Mouse (Mus musculus) heart, embryonic 14.5 days (tissue): ENCODE measurements around the gene Slc47a2. TPM values are rescaled to one million over a fixed set of nuclear protein-coding genes. Genes with fewer than 3 reads are reported as not detected.
"Not testable (repeated sequence)": the region's sequence is repeated elsewhere in the genome, so short reads cannot be mapped to it uniquely, and the experiment has no call there.

Experiments used
- ATAC-seq: fragments of 200-750 bp; cut with Nextera tagmentation; 2 replicates; pipeline ENCODE4 v1.8.0; 2017; ENCODE audit warnings: low read depth, moderate TSS enrichment; ENCODE audit not compliant: insufficient number of reproducible peaks, insufficient read depth, low FRiP score
- H3K27ac ChIP-seq, 2 experiments: fragments of 200-500 bp in 1 of 2; fragments of 300-500 bp in 1 of 2; sonication (generic) in 1 of 2; replicated peaks in 1 of 2; 2 replicates each; pipeline ENCODE4 v1.5.1; 2012 to 2014; ENCODE audit warnings: low read depth in 2 of 2, low read length in 2 of 2, control low read depth in 1 of 2, mild to moderate bottlenecking in 1 of 2, mixed read lengths in 1 of 2; ENCODE audit not compliant: control insufficient read depth in 1 of 2, insufficient read depth in 1 of 2
- H3K27me3 ChIP-seq: fragments of 300-500 bp; sonication (generic); 2 replicates; pipeline ENCODE4 v1.6.1; 2014; ENCODE audit warnings: mild to moderate bottlenecking, low read length, control low read depth; ENCODE audit not compliant: control insufficient read depth, insufficient read depth
- H3K36me3 ChIP-seq: fragments of 300-500 bp; sonication (generic); 2 replicates; pipeline ENCODE4 v1.6.1; 2014; ENCODE audit warnings: mild to moderate bottlenecking, control low read depth, low read length, mixed read lengths; ENCODE audit not compliant: control insufficient read depth, insufficient read depth
- H3K4me1 ChIP-seq, 2 experiments: fragments of 200-500 bp in 1 of 2; fragments of 300-500 bp in 1 of 2; sonication (generic) in 1 of 2; 2 replicates each; pipeline ENCODE4 v1.6.1; 2012 to 2014; ENCODE audit warnings: low read length in 2 of 2, control low read depth in 1 of 2, mixed read lengths in 1 of 2; ENCODE audit not compliant: control insufficient read depth in 2 of 2, insufficient read depth in 2 of 2
- H3K4me2 ChIP-seq: fragments of 300-500 bp; sonication (generic); 2 replicates; pipeline ENCODE4 v1.6.1; 2014; ENCODE audit warnings: mild to moderate bottlenecking, low read length
- H3K4me3 ChIP-seq, 2 experiments: fragments of 200-500 bp in 1 of 2; fragments of 300-500 bp in 1 of 2; sonication (generic) in 1 of 2; 2 replicates each; pipeline ENCODE4 v1.5.1; 2012 to 2014; ENCODE audit warnings: low read length in 2 of 2, mild to moderate bottlenecking in 2 of 2, control low read depth in 1 of 2, low read depth in 1 of 2, moderate library complexity in 1 of 2; ENCODE audit not compliant: control insufficient read depth in 1 of 2, insufficient read depth in 1 of 2
- H3K9ac ChIP-seq: fragments of 300-500 bp; sonication (generic); 2 replicates; pipeline ENCODE4 v1.6.1; 2014; ENCODE audit warnings: mild to moderate bottlenecking, low read length
- H3K9me3 ChIP-seq: fragments of 300-500 bp; sonication (generic); 2 replicates; pipeline ENCODE4 v1.6.1; 2016; ENCODE audit warnings: low read length, control low read depth; ENCODE audit not compliant: control insufficient read depth
- WGBS: fragments of 180-500 bp; shearing (Covaris S2); extraction: QIAGEN DNeasy Blood & Tissue Kit; methylation state at CpG from one replicate; pipeline ENCODE4 v1.1.7; 2014; 5-methylcytosine and 5-hydroxymethylcytosine counted together
- polyA plus RNA-seq: library from polyadenylated mRNA; unstranded; fragments of >200 nt; fragmentation: Nextera tagmentation; extraction: Ambion mirVana; gene quantifications from 2 replicates; pipeline ENCODE4 v1.2.1, GENCODE M21; 2014

Slc47a2 gene
- polyA plus RNA-seq, 1 experiment from 2014 or later = 0.35 TPM

DNA sequence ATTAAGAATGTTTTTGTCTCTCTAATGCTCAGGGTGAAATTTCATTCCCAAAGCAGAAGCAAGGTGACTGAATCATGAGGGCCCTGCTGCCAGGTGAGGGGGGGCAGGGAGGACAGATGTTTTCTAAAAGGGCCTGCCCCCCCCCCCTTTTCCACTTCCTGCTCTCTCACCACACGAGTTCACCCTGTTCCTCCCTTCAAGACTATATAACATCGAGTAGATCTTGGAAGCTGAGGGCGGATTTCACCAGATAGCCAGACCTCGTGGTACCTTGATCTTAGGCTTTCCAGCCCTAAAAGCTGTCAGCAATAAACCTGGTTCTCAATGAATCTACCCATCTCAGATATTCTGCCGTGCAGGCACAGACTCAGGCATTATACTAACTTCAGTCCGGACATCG is 32.3 kb downstream of the Slc47a2 start:
- peaks cover 5% of the 10 kb centered on the region; the same call in 1 of the 2 replicates for H3K9me3 ChIP-seq
- no peak overlapping the region for H3K27ac ChIP-seq
- H3K27me3 ChIP-seq = no peaks in the 10 kb centered on the region
- ATAC-seq = no peak
- WGBS = 70% methylated on average over 7 of the region's 7 CpGs
- H3K4me3 ChIP-seq = no peak overlapping the region
- no peak overlapping the region for H3K4me2 ChIP-seq
- H3K36me3 ChIP-seq = no peaks in the 10 kb centered on the region
- peaks cover 7 to 9% of the 10 kb centered on the region in 2 experiments; a peak in 2 of 4 replicates for H3K4me1 ChIP-seq
- H3K9ac ChIP-seq = no peak overlapping the region

- WGBS = 68% methylated on average over 12 of the region's 12 CpGs
- peaks cover 6% of the 10 kb centered on the region; the same call in 1 of the 2 replicates for H3K9me3 ChIP-seq
- no peak overlapping the region for H3K27ac ChIP-seq
- H3K4me2 ChIP-seq = no peak overlapping the region
- no peak overlapping the region for H3K4me3 ChIP-seq
- no peaks in the 10 kb centered on the region for H3K27me3 ChIP-seq
- ATAC-seq = no peak
- no peaks in the 10 kb centered on the region for H3K36me3 ChIP-seq
- H3K4me1 ChIP-seq = peaks cover 7 to 9% of the 10 kb centered on the region in 2 experiments; a peak in 2 of 4 replicates
- no peak overlapping the region for H3K9ac ChIP-seq
These were observed 32.8 kb downstream of the Slc47a2 start for GRCm38 (mm10) chr11:61309831-61310230.

- no peak overlapping the region for H3K9ac ChIP-seq
- peaks cover 6% of the 10 kb centered on the region; the same call in 1 of the 2 replicates for H3K9me3 ChIP-seq
- no peak overlapping the region for H3K4me3 ChIP-seq
- H3K27ac ChIP-seq = no peak overlapping the region
- no peaks in the 10 kb centered on the region for H3K27me3 ChIP-seq
- WGBS = 32% methylated on average over 7 of the region's 7 CpGs
- H3K4me2 ChIP-seq = peak overlapping the region; percentile 27; the same call in 1 of the 2 replicates
- H3K4me1 ChIP-seq = peaks cover 0 to 2% of the 10 kb centered on the region in 2 experiments; a peak in 2 of 4 replicates
- H3K36me3 ChIP-seq = no peaks in the 10 kb centered on the region
- ATAC-seq = no peak
These were observed 34.9 kb downstream of the Slc47a2 start for GRCm38 (mm10) chr11:61307795-61308194.

DNA sequence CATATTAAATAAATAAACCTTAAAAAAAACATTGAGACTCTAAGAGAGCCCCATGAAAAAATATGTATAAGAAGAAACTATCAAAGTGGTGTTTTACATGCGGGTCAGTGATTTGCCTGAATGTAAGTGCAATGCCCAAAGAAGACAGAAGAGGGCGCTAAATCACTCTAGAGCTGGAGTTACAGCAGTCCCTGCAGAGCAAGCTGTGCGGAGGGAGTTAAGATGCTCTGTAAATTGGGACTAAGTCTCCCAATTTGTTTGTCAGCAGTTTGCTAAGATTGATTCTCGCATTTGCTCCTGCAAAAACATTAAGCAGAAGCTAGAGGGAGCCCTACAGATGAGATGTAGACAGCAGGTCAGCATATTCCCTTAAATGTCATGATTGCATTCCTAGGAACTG is 37.3 kb downstream of the Slc47a2 start:
- no peak overlapping the region for H3K9ac ChIP-seq

DNA sequence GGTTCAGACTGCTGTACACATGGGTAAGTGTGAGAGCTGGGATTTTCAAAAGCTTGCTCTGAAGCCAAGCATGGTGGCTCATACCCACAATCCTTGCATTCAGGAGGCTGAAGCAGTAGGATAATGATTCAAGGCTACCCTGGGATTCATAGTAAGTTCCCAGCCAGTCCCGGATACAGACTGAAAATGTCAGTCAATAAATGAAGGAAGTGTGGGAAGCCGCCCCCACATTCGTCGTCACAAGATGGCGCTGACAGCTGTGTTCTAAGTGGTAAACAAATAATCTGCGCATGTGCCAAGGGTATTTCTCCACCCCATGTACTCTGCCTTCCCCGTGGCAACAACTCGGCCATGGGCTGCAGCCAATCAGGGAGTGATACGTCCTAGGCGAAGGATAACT is 38.1 kb downstream of the Slc47a2 start:
- not testable (repeated sequence) for H3K4me2 ChIP-seq, H3K9me3 ChIP-seq, H3K9ac ChIP-seq, H3K27ac ChIP-seq, ATAC-seq, H3K36me3 ChIP-seq, H3K27me3 ChIP-seq, H3K4me3 ChIP-seq
- peaks cover 15% of the 10 kb centered on the region in 2 experiments for H3K4me1 ChIP-seq
- WGBS = 92% methylated on average over 6 of the region's 10 CpGs

More for the DNA sequence above, 37.3 kb downstream of the Slc47a2 start:
- Histone ChIP-seq H3K27me3 (no peaks in the 10 kb centered on the region), H3K36me3 (no peaks in the 10 kb centered on the region), H3K4me1 (peaks cover 8 to 9% of the 10 kb centered on the region in 2 experiments), H3K27ac (no peak overlapping the region), H3K9me3 (peaks cover 6% of the 10 kb centered on the region; the same call in 1 of the 2 replicates), H3K4me3 (no peak overlapping the region), H3K4me2 (no peak overlapping the region)
- 73% methylated on average over 4 of the region's 4 CpGs for WGBS
- no peak for ATAC-seq

DNA sequence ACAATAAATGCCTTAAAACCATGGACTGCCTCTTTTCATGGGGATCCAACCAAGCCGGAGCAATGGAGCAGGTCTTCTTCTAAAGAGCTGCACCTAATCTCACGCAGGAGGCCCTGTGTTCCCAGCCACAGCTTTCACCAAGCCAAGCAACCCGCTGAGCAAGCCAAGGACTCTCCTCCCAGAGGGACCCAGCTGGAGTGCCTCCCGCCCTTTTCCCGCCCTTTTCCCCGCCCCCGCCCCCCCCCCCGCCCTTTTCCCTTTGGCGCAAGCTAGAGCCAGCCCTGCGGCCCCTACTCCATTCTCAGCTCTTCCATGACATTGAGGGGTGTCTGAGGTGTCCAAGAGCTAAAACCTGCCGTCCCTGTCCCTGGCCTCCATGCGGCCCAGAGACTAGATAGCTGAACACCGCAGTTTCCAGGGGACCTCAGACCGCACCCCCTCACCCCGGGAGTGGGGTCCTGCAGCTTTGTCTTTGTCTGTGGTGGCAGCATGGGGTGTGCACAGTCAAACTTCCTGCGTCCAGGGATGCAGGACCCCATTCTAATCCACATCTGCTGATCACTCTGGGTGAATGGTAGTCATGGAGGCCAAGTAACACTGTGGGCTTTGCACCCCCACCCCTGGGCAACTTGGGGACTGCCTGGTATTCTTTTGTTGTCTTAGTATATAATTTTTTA is 41.8 kb downstream of the Slc47a2 start:
- peak; percentile 54; the same call in 1 of the 2 replicates for ATAC-seq
- Histone ChIP-seq H3K4me2 (peak overlapping the region; percentile 58), H3K27ac (0 out of 4 replicates have a peak overlapping the region, but pooled peaks of 1 of the 2 experiments have one; percentile 19), H3K4me1 (peaks cover 12 to 23% of the 10 kb centered on the region in 2 experiments), H3K9me3 (peaks cover 6% of the 10 kb centered on the region; the same call in 1 of the 2 replicates), H3K9ac (peak overlapping the region; percentile 64), H3K27me3 (no peaks in the 10 kb centered on the region), H3K36me3 (no peaks in the 10 kb centered on the region), H3K4me3 (peak overlapping the region; percentile 14 to 29; a peak in 3 of 4 replicates)
- WGBS = 20% methylated on average over 15 of the region's 16 CpGs

DNA sequence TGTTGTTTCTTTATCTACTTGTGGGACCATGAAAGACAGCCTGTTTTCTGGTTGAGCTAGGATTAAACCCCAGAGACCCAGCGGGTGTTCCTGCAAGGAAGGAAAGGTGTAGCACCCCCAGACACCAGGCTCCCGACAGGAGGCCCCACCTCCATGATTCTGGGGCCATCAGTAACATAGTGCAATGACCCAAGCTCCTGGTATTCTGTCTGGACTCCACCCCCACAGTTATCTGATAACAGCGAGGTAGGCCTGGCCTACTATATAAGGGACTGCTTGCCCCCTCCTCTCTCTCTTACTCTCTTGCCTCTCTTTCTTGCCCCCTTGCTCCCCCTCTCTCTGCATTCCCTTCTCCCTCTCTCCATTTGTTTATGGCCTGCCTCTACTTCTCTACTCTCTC is 42.5 kb downstream of the Slc47a2 start:
- WGBS = 50% methylated on average over 3 of the region's 3 CpGs
- no peaks in the 10 kb centered on the region for H3K27me3 ChIP-seq
- peak overlapping the region; percentile 44; the same call in 1 of the 2 replicates for H3K9ac ChIP-seq
- peaks cover 12 to 23% of the 10 kb centered on the region in 2 experiments for H3K4me1 ChIP-seq
- H3K4me3 ChIP-seq = no peak overlapping the region
- no peak overlapping the region for H3K27ac ChIP-seq
- H3K9me3 ChIP-seq = no peaks in the 10 kb centered on the region
- ATAC-seq = no peak
- H3K4me2 ChIP-seq = peak overlapping the region; percentile 58
- no peaks in the 10 kb centered on the region for H3K36me3 ChIP-seq
